Mouse (Mus musculus) lung, embryonic 14.5 days (tissue): Measurements from ENCODE around the gene Ctxn1. TPM values are rescaled to one million over a fixed set of nuclear protein-coding genes. Genes with fewer than 3 reads are reported as not detected.
A peak's percentile ranks its signal among the peaks of the same experiment; 100 is the strongest.

Source experiments
- ATAC-seq: fragments of 200-750 bp; cut with Nextera tagmentation; 2 replicates; pipeline ENCODE4 v1.8.0; 2017; ENCODE audit warnings: mild to moderate bottlenecking, moderate TSS enrichment, moderate library complexity; ENCODE audit not compliant: insufficient read depth
- DNase-seq: peaks from one replicate; pipeline ENCODE4 v3.0.0-alpha.2; 2015
- H3K27ac ChIP-seq: fragments of 300-500 bp; sonication (generic); 2 replicates; pipeline ENCODE4 v1.5.1; 2014; ENCODE audit warnings: low read depth, mild to moderate bottlenecking, moderate library complexity
- H3K27me3 ChIP-seq: fragments of 300-500 bp; sonication (generic); 2 replicates; pipeline ENCODE4 v1.6.1; 2014; ENCODE audit warnings: low read length, control low read depth; ENCODE audit not compliant: insufficient read depth
- H3K36me3 ChIP-seq: fragments of 300-500 bp; sonication (generic); 2 replicates; pipeline ENCODE4 v1.6.1; 2014; ENCODE audit warnings: control low read depth; ENCODE audit not compliant: insufficient read depth
- H3K4me1 ChIP-seq: fragments of 300-500 bp; sonication (generic); 2 replicates; pipeline ENCODE4 v1.6.1; 2014; ENCODE audit warnings: antibody characterized with exemption, control low read depth; ENCODE audit not compliant: insufficient read depth
- H3K4me2 ChIP-seq: fragments of 300-500 bp; sonication (generic); 2 replicates; pipeline ENCODE4 v1.6.1; 2014; ENCODE audit warnings: mild to moderate bottlenecking
- H3K4me3 ChIP-seq: fragments of 300-500 bp; sonication (generic); 2 replicates; pipeline ENCODE4 v1.5.1; 2014; ENCODE audit warnings: low read depth, low read length
- H3K9ac ChIP-seq: fragments of 300-500 bp; sonication (generic); 2 replicates; pipeline ENCODE4 v1.6.1; 2014
- H3K9me3 ChIP-seq: fragments of 300-500 bp; sonication (generic); 2 replicates; pipeline ENCODE4 v1.6.1; 2016; ENCODE audit warnings: low read depth, low read length, control low read depth
- CTCF ChIP-seq: IDR thresholded peaks from 2 replicates; pipeline ENCODE4 v1.5.1; 2016; ENCODE audit warnings: antibody characterized with exemption, low read depth
- WGBS: fragments of 180-500 bp; shearing (Covaris S2); extraction: QIAGEN DNeasy Blood & Tissue Kit; methylation state at CpG from one replicate; pipeline ENCODE4 v1.1.7; 2014; 5-methylcytosine and 5-hydroxymethylcytosine counted together
- polyA plus RNA-seq: library from polyadenylated mRNA; unstranded; fragments of >200 nt; fragmentation: Nextera tagmentation; extraction: Ambion mirVana; gene quantifications from 2 replicates; pipeline ENCODE4 v1.2.1, GENCODE M21; 2014

Ctxn1 gene
- polyA plus RNA-seq, 1 experiment from 2014 or later, result 80.7 TPM

DNA sequence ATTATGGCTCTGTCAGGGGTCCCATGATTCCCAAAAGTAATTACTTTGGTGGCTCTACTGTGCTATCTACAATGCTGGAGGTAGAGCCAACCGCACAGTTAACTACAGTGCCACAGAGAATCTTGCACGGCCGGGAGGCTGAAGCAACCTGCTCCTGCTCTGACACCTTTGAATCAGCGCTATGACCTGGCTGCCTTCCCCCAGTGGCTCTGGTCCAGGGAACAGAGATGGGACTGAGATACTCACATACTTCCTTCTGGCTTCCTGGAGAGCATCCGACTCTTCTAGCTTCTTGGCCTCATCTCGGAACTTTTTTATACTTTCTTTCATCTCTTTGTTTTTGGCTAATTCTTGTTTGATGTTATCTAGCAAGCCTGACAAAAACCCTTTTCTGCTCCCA is 10.5 kb upstream of the Ctxn1 start:
- Histone ChIP-seq H3K4me3 (no peak overlapping the region), H3K9me3 (no peaks in the 10 kb centered on the region), H3K4me1 (no peaks in the 10 kb centered on the region), H3K27ac (no peak overlapping the region), H3K36me3 (peaks cover 91% of the 10 kb centered on the region), H3K27me3 (no peaks in the 10 kb centered on the region), H3K4me2 (no peak overlapping the region), H3K9ac (no peak overlapping the region)
- 93% methylated on average over 6 of the region's 6 CpGs for WGBS
- DNase-seq (no peak), ATAC-seq (no peak)
- TF ChIP-seq CTCF, result no peak

DNA sequence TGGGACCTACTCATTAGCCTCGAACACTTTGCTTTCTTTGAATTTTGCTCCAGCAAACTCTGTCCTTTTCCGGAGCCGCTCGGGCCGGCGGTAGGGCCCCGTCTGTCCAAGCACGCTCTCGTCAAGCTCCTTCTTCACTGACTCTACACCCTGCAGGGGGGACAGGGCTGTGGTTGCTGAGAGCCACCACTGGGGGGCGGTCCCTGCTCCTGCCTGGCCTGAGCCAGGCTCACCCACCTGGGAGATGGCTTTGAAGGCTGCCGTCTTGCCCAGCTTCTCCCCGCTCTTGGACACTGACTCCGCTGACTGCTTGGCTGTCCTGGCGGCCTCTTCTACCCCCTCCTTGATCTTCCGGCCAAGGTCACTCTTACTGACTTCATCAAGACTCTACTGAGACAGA is 8.6 kb upstream of the Ctxn1 start:
- Histone ChIP-seq H3K9me3 (no peaks in the 10 kb centered on the region), H3K36me3 (peaks cover 97% of the 10 kb centered on the region), H3K27me3 (no peaks in the 10 kb centered on the region), H3K4me3 (no peak overlapping the region), H3K9ac (no peak overlapping the region), H3K4me1 (no peaks in the 10 kb centered on the region), H3K27ac (no peak overlapping the region), H3K4me2 (no peak overlapping the region)
- DNase-seq, result no peak
- peak; percentile 50 for TF ChIP-seq CTCF
- 75% methylated on average over 15 of the region's 15 CpGs for WGBS
- ATAC-seq, result peak; percentile 54; the same call in 1 of the 2 replicates

DNA sequence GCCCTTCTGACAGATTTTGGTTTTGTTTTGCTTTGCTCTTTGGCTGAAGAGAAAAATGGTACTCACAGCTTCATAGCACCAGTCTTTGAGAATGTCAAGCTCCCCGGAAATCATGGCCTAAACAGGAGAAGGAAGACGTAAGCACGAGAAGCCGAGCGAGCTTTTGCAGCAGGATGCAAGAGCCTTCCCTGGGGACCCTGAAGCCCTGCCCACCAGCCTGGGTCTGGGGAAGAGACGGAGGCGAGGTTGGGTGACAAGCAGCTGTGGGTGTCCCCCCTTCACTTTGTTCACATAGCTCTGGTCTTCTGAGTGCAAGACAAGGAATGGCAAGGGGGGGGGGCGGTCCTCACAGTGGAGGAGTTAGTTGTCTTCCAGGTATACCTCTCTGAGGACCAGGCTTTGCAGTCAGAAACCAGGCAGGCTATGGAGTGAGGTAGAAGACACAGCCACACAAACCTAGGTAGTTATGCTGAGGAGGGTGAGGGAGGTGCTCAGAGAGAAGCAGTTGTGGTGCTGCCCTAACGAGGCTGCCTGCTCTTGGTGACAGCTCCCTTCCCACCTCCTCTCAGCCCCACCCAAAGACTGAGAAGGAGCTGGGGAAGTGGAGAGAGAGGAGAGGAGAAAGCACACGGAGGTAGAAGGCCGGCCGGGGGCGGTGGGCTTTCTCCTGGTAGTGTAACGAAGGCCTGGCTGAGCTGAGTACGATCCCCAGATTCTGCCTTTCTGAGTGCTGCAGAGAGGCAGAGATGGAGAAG is 6.3 kb upstream of the Ctxn1 start:
- 88% methylated on average over 15 of the region's 15 CpGs for WGBS
- H3K4me2 ChIP-seq, result no peak overlapping the region
- TF ChIP-seq CTCF, result no peak
- H3K27me3 ChIP-seq, result no peaks in the 10 kb centered on the region
- no peak overlapping the region for H3K4me3 ChIP-seq
- no peak for ATAC-seq
- H3K9me3 ChIP-seq, result no peaks in the 10 kb centered on the region
- no peak overlapping the region for H3K9ac ChIP-seq
- no peak overlapping the region for H3K27ac ChIP-seq
- H3K4me1 ChIP-seq, result no peaks in the 10 kb centered on the region
- H3K36me3 ChIP-seq, result peaks cover 99% of the 10 kb centered on the region
- no peak for DNase-seq

DNA sequence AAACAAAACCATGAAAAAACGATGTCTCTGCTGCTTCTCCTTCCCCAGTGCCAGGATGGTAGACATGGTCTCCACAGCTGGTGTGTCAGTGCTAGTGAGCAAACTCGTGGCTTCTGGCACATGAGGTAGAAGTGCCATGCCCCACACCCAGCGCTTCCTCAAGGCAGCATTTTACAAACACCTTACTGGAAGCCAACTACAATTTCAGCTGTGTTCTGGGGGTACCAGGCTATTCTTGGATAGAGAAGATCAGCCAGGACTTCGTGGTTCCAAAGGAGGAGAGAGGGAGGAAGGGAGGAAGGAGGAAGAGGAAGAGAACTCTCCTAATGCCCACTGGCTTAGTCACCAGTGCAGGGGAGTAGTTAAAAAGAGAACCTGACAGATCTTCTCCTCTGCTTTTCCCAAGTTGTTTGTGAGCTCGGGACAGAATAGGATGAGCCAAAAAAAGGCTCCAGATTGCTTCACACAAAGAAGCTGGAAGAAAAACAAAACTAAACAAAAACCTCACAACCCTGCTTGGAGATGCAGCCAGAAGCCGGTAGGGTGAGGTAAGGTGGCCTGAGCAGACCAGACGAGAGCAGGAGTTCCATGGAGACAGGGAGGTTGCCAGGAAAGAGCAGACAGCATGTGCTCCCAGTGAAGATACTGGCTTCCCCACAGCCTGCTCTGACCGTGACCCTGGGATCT is 4.2 kb upstream of the Ctxn1 start:
- ATAC-seq (no peak), DNase-seq (no peak)
- Histone ChIP-seq H3K36me3 (peaks cover 85% of the 10 kb centered on the region), H3K4me2 (no peak overlapping the region), H3K27me3 (no peaks in the 10 kb centered on the region), H3K27ac (no peak overlapping the region), H3K9me3 (no peaks in the 10 kb centered on the region), H3K4me1 (no peaks in the 10 kb centered on the region), H3K4me3 (no peak overlapping the region), H3K9ac (no peak overlapping the region)
- 83% methylated on average over 8 of the region's 8 CpGs for WGBS
- no peak for TF ChIP-seq CTCF

DNA sequence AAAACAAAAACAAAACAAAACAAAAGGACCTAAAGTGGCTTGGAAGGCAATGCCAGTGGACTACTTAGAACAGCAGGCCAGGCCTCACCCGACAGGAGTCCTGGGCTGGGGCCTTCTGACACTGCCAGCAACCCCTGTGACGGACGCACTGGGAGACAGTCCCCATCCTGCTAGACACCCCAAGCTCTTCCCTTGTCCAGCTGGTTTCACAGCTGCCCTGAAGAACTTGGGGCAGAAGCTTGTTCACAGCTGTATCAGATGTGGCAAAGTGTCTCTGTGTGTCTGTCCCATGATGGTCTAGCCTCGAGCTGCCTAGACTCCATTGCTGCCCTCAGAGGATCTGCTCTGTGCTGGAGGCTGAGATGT is 714 bp upstream of the Ctxn1 start:
- H3K4me2 ChIP-seq, result no peak overlapping the region
- peaks cover 78% of the 10 kb centered on the region for H3K36me3 ChIP-seq
- ATAC-seq (no peak), DNase-seq (no peak)
- whole genome bisulfite sequencing, result 81% methylated on average over 4 of the region's 4 CpGs
- H3K27ac ChIP-seq, result peak overlapping the region; percentile 83; the same call in 1 of the 2 replicates
- H3K9me3 ChIP-seq, result no peaks in the 10 kb centered on the region
- no peaks in the 10 kb centered on the region for H3K4me1 ChIP-seq
- H3K27me3 ChIP-seq, result no peaks in the 10 kb centered on the region
- H3K9ac ChIP-seq, result 0 out of 2 replicates have a peak overlapping the region, but pooled peaks have one; percentile 85
- TF ChIP-seq CTCF, result no peak
- H3K4me3 ChIP-seq, result no peak overlapping the region

DNA sequence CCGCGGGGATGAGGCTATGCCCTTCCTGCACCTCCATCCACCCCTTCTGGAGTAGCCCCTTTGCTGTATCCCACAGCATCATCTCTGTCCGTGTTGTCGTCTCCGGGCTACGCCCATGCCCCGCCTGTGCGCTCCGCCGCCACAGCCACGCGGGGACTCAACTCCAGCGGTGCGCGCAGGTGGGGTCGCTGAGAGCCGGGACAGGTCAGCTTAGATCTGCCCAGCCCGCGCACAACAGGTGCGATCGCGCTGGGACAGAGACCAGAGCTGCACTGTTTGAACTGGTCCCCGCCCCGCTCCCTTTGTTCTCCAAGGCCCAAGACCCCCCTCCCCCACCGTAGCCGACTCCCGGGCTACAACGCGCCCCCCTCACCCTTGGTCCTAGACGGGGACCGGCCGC is 396 bp downstream of the Ctxn1 start:
- ATAC-seq, result peak; percentile 77
- peak overlapping the region; percentile 83 for H3K27ac ChIP-seq
- H3K4me2 ChIP-seq, result peak overlapping the region; percentile 77
- peaks cover 72% of the 10 kb centered on the region for H3K36me3 ChIP-seq
- peak overlapping the region; percentile 82 for H3K4me3 ChIP-seq
- peak overlapping the region; percentile 85 for H3K9ac ChIP-seq
- under 1% methylated on average over 32 of the region's 32 CpGs for WGBS
- H3K9me3 ChIP-seq, result no peaks in the 10 kb centered on the region
- DNase-seq, result no peak
- no peak for TF ChIP-seq CTCF
- H3K4me1 ChIP-seq, result no peaks in the 10 kb centered on the region
- H3K27me3 ChIP-seq, result no peaks in the 10 kb centered on the region

DNA sequence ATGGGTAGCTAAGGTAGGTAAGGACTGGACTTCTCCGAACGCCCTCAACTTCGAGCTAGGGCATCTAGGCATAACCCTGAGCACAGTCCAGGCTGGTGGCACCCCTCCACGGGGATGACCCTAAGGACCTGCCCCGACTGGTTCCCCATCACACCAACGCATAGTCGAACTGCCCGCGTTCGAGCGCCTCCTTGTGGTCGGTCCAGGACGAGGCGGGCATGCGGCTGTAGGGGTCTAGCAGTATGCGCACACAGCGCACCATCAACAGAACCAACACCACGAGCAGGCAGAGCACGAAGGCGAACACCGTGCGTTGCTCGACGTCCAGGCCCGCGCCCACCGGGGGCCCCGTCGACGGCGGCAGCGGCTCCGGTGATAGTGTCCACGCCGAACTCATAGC is 841 bp downstream of the Ctxn1 start:
- Histone ChIP-seq H3K36me3 (peaks cover 67% of the 10 kb centered on the region), H3K9ac (peak overlapping the region; percentile 85), H3K9me3 (no peaks in the 10 kb centered on the region), H3K4me2 (peak overlapping the region; percentile 77), H3K27me3 (no peaks in the 10 kb centered on the region), H3K4me1 (no peaks in the 10 kb centered on the region), H3K27ac (peak overlapping the region; percentile 83; the same call in 1 of the 2 replicates), H3K4me3 (peak overlapping the region; percentile 82)
- DNase-seq (peak; percentile 90), ATAC-seq (peak; percentile 59)
- WGBS, result 2% methylated on average over 35 of the region's 35 CpGs
- peak; percentile 98 for TF ChIP-seq CTCF
